Mouse (Mus musculus): ENCODE results near the gene Dock7. TPM values are rescaled to one million over a fixed set of nuclear protein-coding genes. Genes with fewer than 3 reads are reported as not detected.

Gene Dock7
- 10 to 100 TPM; 25.7 to 29.6 TPM for total RNA-seq (2021)
- long read RNA-seq, full-length matches to known transcripts: 3 of 6 reads
- long read RNA-seq, partial matches to known transcripts: 1 of 6 reads
- long read RNA-seq, other reads (novel, unspliced or antisense): 2 of 6 reads

DNA sequence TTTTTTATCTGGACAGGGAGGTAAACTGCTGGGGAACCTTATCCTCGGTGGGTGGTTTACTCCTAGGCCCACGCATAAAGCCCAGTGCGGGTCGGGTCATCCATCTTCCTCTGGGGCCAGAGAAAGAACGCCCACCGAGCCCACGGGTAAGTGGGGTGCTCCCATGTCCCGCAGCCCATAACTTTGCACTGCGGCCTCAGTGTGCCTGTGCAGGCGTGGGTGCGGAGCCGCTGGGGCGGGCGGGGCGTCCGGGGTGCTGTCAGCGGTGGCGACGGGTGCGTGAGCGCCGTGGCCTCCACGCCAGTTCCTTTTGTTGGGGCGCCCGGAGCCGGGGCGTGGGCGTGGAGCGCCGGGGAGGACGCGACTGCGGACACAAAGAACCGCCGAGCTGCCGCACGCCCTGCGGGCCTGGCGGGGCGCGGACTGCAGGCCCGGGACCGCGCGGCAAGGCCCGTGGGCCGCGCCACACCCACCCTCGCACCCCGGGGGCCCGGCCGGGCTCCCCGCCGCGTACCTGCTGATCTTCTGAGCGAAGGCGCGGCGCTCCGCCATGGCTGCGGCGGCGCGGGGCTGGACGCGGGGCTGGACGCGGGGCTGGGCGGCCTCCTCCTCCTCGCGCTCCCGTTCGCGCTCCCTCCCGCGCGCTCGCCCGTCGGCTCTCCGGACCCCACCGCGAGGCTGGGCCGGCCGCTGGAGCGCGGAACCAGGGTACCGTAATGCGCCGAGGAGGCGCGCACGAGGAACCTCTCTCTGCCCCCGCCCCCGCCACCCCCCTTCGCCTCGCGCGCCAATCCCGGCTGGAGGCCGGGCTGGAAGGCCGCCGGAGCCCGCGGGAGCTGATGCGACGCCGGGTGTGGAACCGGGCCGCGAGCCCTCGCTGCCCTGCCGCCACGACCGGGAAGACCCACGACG, at the start of gene Dock7:
Dock7 (minus strand) TSS at position 705 of the 912 bp plus-strand sequence.
- peak; percentile 64 to 75 for DNase-seq (ENCODE audit: low spot score in 2 of 2)

- no peak for DNase-seq (ENCODE audit: low spot score in 2 of 2)
Measured at GRCm38 (mm10) chr4:99168869-99169268, 48.2 kb upstream of the Dock7 start.

DNA sequence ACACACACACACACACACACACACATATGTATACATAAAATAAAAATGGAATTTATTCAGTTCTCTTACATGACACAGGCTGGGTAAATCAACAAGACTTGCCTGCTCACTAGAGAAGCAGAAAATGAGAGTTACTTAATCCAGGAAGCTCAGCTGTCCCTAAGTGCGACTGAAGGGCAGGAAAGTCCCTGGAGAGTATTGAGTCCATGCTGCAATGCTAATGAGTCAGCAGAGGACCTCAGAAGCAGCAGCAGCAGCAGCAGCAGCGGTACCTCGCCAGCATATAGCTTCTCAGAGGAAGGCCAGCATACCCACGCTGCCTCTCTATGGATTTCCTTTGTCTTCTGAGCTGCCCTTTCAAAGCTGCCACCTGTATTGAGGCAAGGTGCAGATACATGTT, 42.8 kb upstream of the Dock7 start:
- DNase-seq (ENCODE audit: low spot score in 2 of 2): no peak

DNA sequence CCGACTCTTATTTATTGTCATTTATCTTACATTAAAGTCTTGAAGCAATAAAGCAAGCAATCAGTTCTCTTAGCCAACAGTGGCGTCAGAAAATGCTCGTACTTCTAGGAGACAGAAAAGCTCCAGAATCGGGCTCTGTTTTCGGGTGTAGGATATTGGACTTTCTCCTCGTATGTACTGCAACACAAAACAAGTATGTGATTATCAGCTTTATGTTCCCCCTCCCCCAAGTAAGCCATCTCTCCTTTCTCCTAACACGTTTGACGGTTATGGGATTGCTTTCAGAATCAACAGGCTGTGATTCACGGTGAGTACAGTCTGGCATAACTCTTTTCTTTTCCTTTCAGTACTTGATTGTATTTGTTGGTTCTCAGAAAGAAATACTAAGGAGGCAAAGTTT, 42.3 kb upstream of the Dock7 start:
- no peak for DNase-seq (ENCODE audit: low spot score in 2 of 2)

- peak in 1 of 2 experiments; percentile 17 for DNase-seq (ENCODE audit: low spot score in 2 of 2)
Measured at GRCm38 (mm10) chr4:99161457-99161971, 40.8 kb upstream of the Dock7 start.

DNA sequence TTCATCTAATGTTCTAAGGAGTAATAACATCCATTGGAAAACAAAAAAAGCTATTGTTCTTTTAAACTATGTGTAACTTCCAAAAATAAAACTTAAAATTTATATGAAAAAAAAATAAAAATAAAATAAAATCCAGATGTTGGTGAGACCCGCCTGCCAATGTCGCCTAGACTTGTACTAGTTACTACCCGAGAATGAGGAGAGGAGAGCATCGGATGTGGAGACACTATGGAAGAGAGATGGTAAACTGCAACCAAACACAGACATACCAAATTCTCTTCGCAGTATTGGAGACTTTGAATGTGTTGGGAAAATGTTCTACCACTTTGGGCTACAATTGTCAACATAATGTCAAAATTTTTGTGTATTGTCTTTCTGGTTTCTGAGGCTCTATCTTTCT, 40.2 kb upstream of the Dock7 start:
- DNase-seq (ENCODE audit: low spot score in 2 of 2): no peak

GRCm38 (mm10) chr4:99160414-99160813, 39.7 kb upstream of the Dock7 start:
- no peak for DNase-seq (ENCODE audit: low spot score in 2 of 2)

DNA sequence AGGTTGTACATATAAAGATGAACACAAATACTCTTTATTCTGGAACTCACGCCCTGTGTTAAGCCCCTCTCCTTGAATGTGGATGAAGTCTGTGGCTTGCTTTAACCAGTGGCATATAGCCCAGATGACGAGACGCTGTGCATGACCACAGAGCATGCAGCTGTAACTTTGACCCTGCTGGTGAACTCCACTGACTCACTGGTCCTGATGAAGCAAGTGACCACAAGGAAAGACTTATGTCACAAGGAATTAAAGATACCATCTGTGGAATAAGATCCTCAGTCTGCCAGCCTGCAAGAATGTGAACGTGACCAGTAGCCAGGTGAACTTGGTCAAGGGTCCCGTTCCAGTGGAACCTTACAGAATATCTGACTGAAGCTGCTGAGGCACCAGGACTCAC, 37.8 kb upstream of the Dock7 start:
- no peak for DNase-seq (ENCODE audit: low spot score in 2 of 2)

GRCm38 (mm10) chr4:99156641-99157307, 36.1 kb upstream of the Dock7 start:
- no peak for DNase-seq (ENCODE audit: low spot score in 2 of 2)

GRCm38 (mm10) chr4:99151885-99152558, 31.3 kb upstream of the Dock7 start:
- no peak for DNase-seq (ENCODE audit: low spot score in 2 of 2)

DNA sequence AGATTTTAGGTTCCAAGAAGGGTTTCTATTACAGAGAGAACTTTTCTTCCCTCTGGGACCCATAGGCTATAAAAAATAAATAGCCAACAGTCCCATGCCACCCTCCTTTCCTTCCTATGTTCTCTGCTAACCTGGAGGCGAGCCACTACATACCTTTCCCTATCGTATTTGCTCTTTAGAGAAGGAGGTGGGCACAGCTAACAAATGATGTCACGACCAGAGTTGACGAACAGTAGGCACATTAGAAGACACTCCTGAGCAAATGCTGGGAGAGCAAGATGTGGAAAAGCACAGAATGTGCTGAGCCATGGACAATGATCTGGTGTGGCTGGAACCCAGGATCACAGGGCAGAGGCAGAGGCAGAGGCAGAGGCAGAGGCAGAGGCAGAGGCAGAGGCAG, 30.7 kb upstream of the Dock7 start:
- no peak for DNase-seq (ENCODE audit: low spot score in 2 of 2)

DNA sequence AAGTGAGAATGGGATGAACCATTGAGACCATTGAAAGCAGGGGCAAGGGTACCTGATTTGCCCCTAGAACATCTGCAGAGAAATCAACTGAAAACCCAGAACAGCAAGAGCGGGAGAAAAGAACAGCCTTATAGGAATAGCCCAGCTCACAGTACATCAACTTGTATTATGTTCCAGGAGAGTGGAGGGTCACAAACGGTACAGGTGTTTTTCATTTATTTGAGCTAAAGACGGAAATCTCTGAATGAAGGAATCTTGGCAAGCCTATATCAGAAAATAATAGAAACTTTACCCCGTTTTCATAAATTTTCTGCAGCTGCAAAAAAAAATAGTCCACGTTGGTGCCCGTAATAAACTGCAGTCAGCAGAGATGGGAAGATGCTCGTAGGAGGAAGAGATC, 22.6 kb upstream of the Dock7 start:
- no peak for DNase-seq (ENCODE audit: low spot score in 2 of 2)

GRCm38 (mm10) chr4:99141578-99141977, 20.9 kb upstream of the Dock7 start:
- no peak for DNase-seq (ENCODE audit: low spot score in 2 of 2)

- DNase-seq (ENCODE audit: low spot score in 2 of 2): no peak
Measured at GRCm38 (mm10) chr4:99141171-99141570, 20.5 kb upstream of the Dock7 start.

GRCm38 (mm10) chr4:99137986-99138641, 17.4 kb upstream of the Dock7 start:
- DNase-seq (ENCODE audit: low spot score in 2 of 2): no peak

DNA sequence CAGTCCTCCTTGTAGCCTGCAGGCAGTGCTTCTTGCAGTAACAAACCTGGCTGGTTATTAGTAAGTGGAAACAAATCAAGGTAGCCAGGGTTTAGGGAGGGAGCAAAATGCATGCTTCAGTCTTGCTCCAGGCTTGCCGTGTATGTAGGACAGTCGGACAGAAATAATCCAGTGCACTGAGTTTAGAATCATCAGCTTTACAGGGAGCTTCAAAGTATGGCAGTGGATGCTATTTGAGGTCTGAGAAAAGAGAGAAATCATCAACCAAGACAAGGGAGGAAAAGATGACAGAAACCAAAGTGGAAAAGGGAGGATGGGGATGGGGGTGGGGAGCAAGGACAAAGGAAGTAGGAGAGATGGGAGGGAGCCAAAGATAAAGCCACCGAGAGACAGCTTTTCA, 13.8 kb upstream of the Dock7 start:
- no peak for DNase-seq (ENCODE audit: low spot score in 2 of 2)

DNA sequence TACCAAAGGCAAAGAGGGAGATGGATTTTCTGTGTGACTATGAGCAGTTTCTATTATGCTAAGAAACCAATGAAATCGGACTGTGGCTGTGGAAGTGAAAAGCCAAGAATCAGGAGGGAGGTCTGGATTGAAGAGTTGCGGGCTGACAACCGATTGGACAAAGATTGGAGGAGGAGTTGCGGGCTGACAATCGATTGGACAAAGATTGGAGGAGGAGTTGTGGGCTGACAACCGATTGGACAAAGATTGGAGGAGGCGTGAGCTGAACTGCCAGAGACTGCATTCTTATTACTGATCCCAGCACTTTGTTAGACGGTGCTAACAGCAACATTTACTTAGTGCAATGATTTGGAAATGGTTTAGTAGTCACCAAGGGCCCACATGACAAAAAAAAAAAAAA, 12.6 kb upstream of the Dock7 start:
- DNase-seq (ENCODE audit: low spot score in 2 of 2): no peak

DNA sequence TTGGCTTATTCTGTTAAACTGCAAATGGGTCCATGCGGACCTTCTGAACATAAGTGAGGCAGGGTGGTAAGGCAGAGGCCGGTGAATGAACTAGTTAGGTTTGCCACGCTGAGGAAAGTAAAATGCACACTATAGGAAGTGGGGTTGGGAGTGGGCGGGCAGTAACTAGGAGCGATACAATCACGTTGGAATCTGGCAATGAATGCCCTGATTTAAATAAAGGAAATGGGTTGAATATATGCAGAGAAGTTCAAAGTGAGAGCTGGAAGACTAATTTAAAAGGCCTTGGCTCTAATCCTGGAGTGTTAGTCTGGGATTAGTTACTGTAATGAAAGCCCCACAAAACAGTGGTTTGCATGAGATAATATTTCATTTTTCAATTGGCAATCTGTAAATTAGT, 12.0 kb upstream of the Dock7 start:
- no peak for DNase-seq (ENCODE audit: low spot score in 2 of 2)

GRCm38 (mm10) chr4:99131227-99131653, 10.5 kb upstream of the Dock7 start:
- DNase-seq (ENCODE audit: low spot score in 2 of 2): no peak

- no peak for DNase-seq (ENCODE audit: low spot score in 2 of 2)
Measured at GRCm38 (mm10) chr4:99123546-99123945, 2.8 kb upstream of the Dock7 start.

GRCm38 (mm10) chr4:99122786-99123185, 2.1 kb upstream of the Dock7 start:
- no peak for DNase-seq (ENCODE audit: low spot score in 2 of 2)
